Mouse (Mus musculus) E14TG2a.4 (cell line): ENCODE results near the gene Naa20.
"Not testable (repeated sequence)": the region's sequence is repeated elsewhere in the genome, so short reads cannot be mapped to it uniquely, and the experiment has no call there.

ENCODE experiments used
- H3K27me3 ChIP-seq: 2 replicates; pipeline ENCODE4 v1.6.1; 2014; ENCODE audit warnings: low read length, control low read depth; ENCODE audit not compliant: insufficient read depth
- H3K36me3 ChIP-seq: 2 replicates; pipeline ENCODE4 v1.6.1; 2014; ENCODE audit warnings: low read length, control low read depth; ENCODE audit not compliant: insufficient read depth
- H3K4me1 ChIP-seq: replicated peaks from 2 replicates; pipeline ENCODE4 v1.6.1; 2014; ENCODE audit warnings: low read depth, low read length, control low read depth
- H3K4me3 ChIP-seq: replicated peaks from 2 replicates; pipeline ENCODE4 v1.5.1; 2014; ENCODE audit warnings: mild to moderate bottlenecking, low read length
- H3K9me3 ChIP-seq: 2 replicates; pipeline ENCODE4 v1.6.1; 2014; ENCODE audit warnings: low read length, control low read depth
- CTCF ChIP-seq: conservative IDR thresholded peaks from 2 replicates; pipeline ENCODE4 v1.5.1; 2014; ENCODE audit warnings: low read length
- NANOG ChIP-seq: IDR thresholded peaks from 2 replicates; pipeline ENCODE4 v1.6.1; 2014; ENCODE audit warnings: borderline replicate concordance, low read length, mixed read lengths
- POU5F1 ChIP-seq: IDR thresholded peaks from 2 replicates; pipeline ENCODE4 v1.6.1; 2014; ENCODE audit warnings: low read length, borderline replicate concordance

Gene Naa20

DNA sequence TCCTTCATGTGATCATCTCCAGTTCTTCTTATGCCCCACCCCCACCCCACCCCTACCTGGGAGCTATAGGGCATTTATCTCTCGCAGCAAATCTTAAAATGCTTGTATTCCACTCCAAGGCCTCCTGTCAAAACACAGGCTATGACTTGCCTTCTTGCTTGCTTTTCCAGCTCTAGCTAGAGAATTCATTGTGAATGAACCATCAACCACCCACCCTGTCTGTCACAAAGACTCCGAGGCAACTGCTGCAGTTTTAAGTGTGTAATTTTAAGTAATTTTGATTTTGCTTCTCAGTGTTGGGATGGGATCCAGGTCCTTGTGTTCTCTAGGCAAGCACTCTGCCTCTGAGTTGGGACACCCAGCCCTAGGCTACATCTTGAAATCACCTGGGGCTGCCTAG lies 11.3 kb upstream of the Naa20 start:
- Histone ChIP-seq H3K36me3 (no peaks in the 10 kb centered on the region), H3K27me3 (no peaks in the 10 kb centered on the region), H3K4me1 (peaks cover 22% of the 10 kb centered on the region), H3K4me3 (no peak overlapping the region), H3K9me3 (no peaks in the 10 kb centered on the region)
- TF ChIP-seq NANOG: no peak
- no peak for TF ChIP-seq CTCF
- TF ChIP-seq POU5F1: no peak

DNA sequence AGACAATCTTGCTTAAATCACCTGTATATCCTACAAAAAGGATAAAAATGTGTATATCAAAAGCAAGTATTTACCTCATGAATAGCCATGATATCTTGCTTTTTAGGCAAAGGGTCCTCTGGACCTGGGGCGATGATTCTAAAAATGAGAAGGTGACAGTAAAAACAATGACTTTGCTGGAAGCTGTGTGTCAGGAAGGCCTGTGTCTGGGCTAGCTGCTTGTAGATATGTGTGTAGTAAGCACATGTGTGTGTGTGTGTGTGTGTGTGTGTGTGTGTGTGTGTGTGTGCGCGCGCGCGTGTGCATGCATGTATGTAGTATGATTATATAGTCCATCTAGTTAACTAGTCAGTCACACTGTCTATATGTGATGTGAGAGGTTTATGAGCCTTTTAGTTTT lies 8.1 kb upstream of the Naa20 start:
- Histone ChIP-seq H3K27me3 (no peaks in the 10 kb centered on the region; the same call in 1 of the 2 replicates), H3K9me3 (no peaks in the 10 kb centered on the region), H3K36me3 (no peaks in the 10 kb centered on the region), H3K4me1 (peaks cover 9% of the 10 kb centered on the region), H3K4me3 (no peak overlapping the region)
- TF ChIP-seq CTCF (no peak), NANOG (no peak), POU5F1 (no peak)

DNA sequence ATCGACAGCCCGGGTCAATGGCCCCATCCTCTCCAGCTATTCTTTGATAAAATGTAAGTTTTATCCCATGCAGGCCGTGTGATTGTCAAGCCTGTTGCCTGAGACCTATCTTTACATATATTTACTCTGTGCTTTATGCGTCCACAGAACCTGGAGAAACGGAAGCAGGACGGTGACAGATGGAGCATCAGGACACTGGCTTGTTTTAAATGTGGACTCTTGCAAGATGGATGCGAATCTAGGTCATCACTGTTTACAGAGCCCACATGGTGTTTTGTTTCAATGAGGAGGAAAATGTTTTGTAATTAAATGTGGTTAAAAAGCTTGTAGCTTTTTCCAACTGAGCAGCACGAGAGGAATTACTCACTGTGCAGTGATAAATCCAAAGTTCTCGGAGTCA lies 3.8 kb upstream of the Naa20 start:
- H3K4me1 ChIP-seq: peaks cover 17% of the 10 kb centered on the region
- H3K9me3 ChIP-seq: no peaks in the 10 kb centered on the region
- no peaks in the 10 kb centered on the region for H3K36me3 ChIP-seq
- no peak overlapping the region for H3K4me3 ChIP-seq
- no peaks in the 10 kb centered on the region; the same call in 1 of the 2 replicates for H3K27me3 ChIP-seq
- TF ChIP-seq POU5F1 (no peak), NANOG (no peak), CTCF (no peak)

DNA sequence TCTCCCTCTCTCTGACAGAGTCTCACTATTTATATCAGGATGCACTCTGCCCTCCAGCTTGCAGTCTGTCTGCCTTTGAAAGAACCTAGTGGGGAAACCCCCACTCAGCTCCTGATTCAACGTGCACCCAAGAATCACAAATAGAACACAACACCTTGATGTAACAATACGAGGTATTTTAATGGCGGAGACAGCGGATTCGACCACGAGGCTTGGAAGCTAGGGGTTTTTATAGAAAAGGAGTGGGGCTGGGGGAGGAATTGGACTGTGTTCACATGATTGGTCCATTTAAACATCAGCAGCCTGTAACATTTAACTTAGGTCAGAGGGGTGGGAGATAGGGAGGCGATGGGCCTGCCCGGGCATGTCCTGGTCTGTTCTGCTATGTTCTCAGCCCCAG lies 1.6 kb upstream of the Naa20 start:
- not testable (repeated sequence) for H3K9me3 ChIP-seq, H3K4me3 ChIP-seq, H3K36me3 ChIP-seq, H3K27me3 ChIP-seq
- peaks cover 30% of the 10 kb centered on the region for H3K4me1 ChIP-seq

DNA sequence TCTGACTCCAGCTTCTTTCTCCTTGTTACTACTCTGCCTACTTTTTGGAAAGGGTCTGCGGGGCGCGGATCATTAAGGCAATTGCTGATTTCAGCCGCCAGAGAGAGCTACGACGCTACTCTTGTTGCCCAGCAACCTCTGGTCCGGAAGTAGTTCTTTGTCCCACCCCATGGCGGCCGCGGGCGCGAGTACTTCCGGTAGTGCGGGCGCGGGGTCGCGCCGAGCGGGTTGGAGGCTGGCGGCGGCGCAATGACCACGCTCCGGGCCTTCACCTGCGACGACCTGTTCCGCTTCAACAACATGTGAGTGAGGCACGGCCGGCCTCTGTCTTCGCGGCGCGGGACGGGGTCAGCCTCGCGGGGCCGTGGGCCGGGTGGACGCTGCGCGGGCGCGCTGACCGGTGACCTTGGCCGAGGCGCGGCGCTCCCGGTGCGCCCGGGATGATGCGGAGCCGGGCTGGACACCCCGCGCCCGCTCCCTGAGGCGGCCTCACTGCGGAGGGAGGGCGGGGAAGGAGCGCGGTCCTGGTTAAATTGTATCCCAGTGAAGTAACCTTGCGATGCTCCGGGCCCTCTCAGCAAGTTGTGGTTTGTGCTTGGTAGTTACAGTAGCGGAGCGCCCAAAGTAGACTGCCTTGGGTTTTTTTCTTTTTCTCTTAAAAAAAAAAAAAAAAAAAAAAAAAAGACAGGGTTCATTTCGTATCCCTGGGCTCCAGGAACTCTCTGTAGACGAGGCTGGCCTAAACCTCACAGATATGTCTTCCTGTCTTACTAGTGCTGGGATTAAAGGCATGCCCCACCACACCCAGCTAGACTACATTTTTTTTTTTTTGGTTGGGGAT lies 1.4 kb downstream of the Naa20 start:
- Histone ChIP-seq H3K27me3 (no peaks in the 10 kb centered on the region), H3K36me3 (peaks cover 25% of the 10 kb centered on the region), H3K4me3 (peak overlapping the region; percentile 95), H3K4me1 (peaks cover 53% of the 10 kb centered on the region), H3K9me3 (no peaks in the 10 kb centered on the region)
- TF ChIP-seq NANOG (no peak), CTCF (peak; percentile 20), POU5F1 (no peak)

DNA sequence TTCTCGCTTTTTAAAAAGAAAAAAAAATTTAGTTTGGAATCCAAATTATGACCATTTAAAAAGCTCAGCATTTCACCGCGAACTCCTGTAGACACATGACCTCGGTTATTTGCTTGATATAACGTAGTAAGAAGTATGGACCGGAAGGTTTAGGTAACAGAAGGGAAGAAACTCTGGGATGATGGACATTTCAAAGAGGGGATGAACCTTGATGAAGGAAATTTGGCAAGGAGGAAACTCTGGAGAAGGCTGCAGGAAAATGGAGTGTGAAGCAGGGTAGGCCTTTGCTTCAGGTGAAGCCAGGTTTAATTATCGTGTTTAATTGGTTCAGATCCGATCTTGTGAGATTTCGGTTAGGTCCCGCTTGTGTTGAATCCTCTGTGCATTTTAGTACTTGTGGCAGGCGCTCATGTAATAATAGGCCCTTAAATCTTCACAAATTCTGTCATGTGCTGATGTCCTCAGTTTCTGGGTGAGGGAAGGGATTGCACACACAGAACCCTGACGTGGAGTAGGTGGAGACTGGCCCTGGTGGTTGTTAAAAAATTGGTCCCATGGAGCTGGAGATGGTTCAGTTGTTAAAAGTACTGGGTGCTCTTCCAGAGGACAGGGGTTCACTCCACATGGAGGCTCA lies 2.2 kb downstream of the Naa20 start:
- peak overlapping the region; percentile 95 for H3K4me3 ChIP-seq
- no peaks in the 10 kb centered on the region for H3K27me3 ChIP-seq
- H3K36me3 ChIP-seq: peaks cover 33% of the 10 kb centered on the region
- H3K4me1 ChIP-seq: peaks cover 60% of the 10 kb centered on the region
- TF ChIP-seq NANOG (no peak), POU5F1 (no peak), CTCF (no peak)
- no peaks in the 10 kb centered on the region for H3K9me3 ChIP-seq

DNA sequence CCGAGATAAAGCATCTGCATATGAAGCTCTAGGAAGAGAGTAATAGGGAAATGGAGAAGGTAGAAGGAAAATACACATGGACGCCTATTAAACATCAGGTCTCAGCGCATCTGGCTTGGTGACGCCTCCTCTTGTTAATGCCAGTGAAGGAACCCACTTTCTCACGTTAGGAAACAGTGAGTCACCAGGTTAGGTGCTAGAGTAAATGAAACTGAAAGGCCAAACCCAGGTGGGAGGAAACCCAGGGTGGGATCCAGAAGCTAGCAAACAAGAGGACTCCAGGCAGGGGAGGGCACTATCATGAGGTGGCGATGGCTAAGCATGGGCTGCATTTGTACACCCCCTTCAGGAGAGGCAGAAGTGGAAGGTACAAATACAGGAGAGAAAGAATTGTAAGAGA lies 3.3 kb downstream of the Naa20 start:
- peaks cover 44% of the 10 kb centered on the region for H3K36me3 ChIP-seq
- peaks cover 60% of the 10 kb centered on the region for H3K4me1 ChIP-seq
- H3K27me3 ChIP-seq: no peaks in the 10 kb centered on the region
- peak overlapping the region; percentile 95 for H3K4me3 ChIP-seq
- no peak for TF ChIP-seq CTCF
- no peak for TF ChIP-seq NANOG
- no peak for TF ChIP-seq POU5F1
- no peaks in the 10 kb centered on the region for H3K9me3 ChIP-seq

DNA sequence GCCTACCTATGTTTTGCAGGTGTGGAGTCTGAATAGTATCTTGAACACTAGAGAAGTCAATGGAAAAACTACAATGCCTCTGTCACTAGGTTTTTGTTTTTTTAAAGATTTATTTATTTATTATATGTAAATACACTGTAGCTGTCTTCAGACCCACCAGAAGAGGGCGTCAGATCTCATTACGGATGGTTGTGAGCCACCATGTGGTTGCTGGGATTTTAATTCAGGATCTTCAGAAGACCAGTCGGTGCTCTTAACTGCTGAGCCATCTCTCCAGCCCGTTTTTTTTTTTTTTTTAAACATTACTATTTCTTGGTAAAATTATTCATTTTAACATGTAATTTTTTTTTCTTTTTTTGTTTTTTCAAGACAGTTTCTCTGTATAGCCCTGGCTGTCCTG lies 4.0 kb downstream of the Naa20 start:
- H3K9me3 ChIP-seq, H3K27me3 ChIP-seq: not testable (repeated sequence)
- peak overlapping the region; percentile 95 for H3K4me3 ChIP-seq
- peak; percentile 28; the same call in 1 of the 2 replicates for TF ChIP-seq CTCF
- H3K4me1 ChIP-seq: peaks cover 60% of the 10 kb centered on the region
- peaks cover 51% of the 10 kb centered on the region for H3K36me3 ChIP-seq

DNA sequence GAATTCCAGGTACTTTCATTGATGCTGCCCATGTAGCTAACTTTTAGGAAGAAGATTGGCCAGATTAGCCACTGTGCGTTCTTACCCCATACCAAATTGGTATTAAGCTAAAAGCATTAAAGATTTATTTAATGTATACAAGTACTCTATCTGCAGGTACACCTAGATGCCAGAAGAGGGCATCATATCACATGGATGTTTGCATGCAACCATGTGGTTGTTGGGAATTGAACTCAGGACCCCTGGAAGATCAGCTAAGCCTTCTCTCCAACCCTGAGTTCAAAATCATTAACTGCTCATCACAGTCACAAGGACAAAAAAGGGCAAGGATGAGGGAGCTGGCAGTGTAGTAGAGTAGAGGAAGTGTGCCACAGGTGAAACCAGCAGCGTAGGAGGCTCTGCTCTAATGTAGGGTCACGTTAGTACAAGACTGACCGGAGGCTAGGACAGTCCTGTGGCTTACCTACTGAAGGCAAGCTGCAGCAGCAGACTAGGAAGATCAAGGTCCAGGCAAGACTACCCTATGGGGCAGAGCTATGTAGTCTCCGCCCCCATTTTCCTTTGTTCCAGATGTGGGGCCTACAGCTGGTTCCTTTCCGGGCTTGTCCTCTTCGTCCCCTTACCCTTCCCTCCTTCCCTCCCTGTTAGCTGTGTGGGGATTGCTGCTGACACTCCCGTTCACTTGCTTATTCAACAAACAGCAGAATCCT lies 19.2 kb downstream of the Naa20 start:
- no peaks in the 10 kb centered on the region for H3K9me3 ChIP-seq
- TF ChIP-seq POU5F1 (no peak), CTCF (peak; percentile 21; the same call in 1 of the 2 replicates)
- H3K4me3 ChIP-seq: no peak overlapping the region
- H3K4me1 ChIP-seq: peaks cover 9% of the 10 kb centered on the region; the same call in 1 of the 2 replicates
- peaks cover 96% of the 10 kb centered on the region for H3K36me3 ChIP-seq
- no peaks in the 10 kb centered on the region for H3K27me3 ChIP-seq
